Mouse (Mus musculus) mature B cell (primary cell): Measurements from ENCODE around the gene Grsf1.

Experiments used
- in situ Hi-C: fragments of 300-500 bp; cut with MboI; formaldehyde crosslinking; loops from 2 replicates; pipeline ENCODE4 v1.14.3; 2019

Gene Grsf1

DNA sequence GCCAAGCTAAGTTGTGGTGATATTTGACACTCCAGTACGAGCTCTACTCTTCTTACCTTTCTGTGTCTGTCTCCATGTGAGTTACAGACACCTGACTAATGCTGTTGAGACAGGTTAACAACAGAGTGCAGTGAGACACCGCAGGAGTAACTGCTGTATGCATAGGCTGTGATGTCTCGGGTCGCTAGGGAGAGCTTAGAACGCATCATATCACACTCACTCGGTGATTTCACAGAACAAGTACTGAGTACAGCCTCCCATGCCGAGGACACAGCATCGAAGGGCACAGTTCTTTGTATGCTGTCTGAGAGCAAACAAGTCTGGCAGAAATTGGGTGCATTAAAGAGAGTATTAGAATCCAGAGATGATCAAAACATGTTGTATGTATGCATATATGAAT lies 46.0 kb downstream of the Grsf1 start:
- in situ Hi-C loops = no loop called here

DNA sequence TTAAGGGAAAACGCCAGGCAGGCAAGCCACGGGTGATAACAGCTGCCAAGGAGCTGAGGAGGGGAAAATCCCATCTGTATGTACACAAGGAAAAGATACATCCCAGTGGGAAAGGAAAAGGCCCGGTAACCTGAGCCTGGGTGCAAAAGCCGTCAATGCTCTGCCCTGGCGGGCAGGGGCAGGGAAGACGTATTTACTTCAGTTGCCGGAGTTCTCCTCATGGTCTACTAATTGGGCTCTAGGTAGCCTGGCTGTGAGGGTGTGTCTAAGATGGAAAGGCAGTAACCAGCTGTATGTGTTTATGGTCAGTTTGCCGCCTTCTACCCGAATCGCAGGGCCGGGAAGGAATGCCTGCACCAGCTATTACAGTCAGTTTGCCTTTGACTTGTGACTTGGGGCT lies 46.8 kb downstream of the Grsf1 start:
- in situ Hi-C loops = no loop called here

DNA sequence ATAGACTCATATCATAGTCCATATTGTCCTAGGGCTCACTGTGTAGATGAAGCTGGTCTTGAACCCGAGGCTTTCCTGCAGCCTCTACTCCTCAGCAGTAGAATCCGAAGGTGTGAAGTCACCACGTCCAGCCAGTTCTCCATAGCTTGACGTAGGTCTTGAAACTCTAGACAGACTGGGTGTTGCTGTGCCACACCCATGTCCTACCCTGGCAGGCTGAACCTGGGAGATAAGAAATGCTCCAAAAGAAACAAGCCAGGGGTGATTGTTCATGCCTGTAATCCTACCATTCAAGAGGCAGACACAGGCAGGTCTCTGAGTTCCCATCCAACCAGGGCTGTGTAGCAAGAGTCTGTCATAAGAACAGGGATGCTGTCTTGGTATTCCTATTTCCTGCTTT lies 48.4 kb downstream of the Grsf1 start:
- in situ Hi-C loops = no loop called here

DNA sequence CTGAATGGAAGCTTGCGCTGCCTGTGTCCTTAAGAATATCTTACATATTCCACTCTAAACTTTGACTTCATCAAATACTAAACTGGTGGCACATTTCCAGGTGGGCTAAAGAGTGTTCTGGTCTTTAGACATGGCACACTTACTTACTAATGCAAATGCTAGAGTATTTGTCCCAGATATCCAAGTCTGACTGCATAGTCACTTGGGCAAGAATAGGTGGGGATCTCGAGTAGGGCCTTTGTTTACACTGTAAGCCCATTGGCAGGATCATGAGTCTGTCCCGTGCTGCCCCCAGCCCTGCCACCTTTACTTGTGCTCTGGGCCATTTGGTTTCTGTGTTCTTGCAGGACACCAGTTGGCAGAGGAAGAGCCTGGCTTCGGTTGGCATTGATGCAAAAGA lies 59.0 kb downstream of the Grsf1 start:
- in situ Hi-C loops = no loop called here

DNA sequence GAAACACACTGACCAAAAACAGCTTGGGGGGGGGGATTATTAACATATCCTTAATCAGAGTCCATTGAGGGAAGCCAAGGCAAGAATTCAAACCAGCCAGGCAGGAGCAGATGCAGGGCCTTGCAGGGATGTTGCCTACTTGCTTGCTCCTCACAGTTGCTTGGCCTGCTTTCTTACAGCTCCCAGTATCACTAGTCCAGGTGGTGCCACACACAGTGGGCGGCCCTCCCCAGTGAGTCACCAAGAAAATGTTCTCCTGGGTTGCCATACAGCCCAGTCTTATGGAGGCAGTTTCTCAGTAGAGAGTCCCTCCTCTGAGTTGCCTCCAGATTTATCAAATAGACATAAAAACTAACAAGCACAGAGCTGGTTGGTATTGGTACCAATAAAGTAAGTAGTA lies 61.8 kb downstream of the Grsf1 start:
- in situ Hi-C loops = no loop called here
